Mouse (Mus musculus) midbrain, embryonic 16.5 days (tissue): Measurements from ENCODE around the gene Nin. TPM values are rescaled to one million over a fixed set of nuclear protein-coding genes. Genes with fewer than 3 reads are reported as not detected.

Source experiments
- ATAC-seq: fragments of 200-750 bp; cut with Nextera tagmentation; 2 replicates; pipeline ENCODE4 v1.8.0; 2017; ENCODE audit warnings: moderate TSS enrichment
- H3K27ac ChIP-seq: fragments of 300-500 bp; sonication (generic); 2 replicates; pipeline ENCODE4 v1.5.1; 2014; ENCODE audit warnings: mild to moderate bottlenecking, low read length, mixed read lengths
- H3K27me3 ChIP-seq: fragments of 300-500 bp; sonication (generic); 2 replicates; pipeline ENCODE4 v1.6.1; 2014; ENCODE audit warnings: low read depth, low read length, mixed read lengths; ENCODE audit not compliant: control insufficient read depth, insufficient read depth
- H3K36me3 ChIP-seq: fragments of 300-500 bp; sonication (generic); 2 replicates; pipeline ENCODE4 v1.6.1; 2014; ENCODE audit warnings: mild to moderate bottlenecking, low read length, moderate library complexity, mixed read lengths; ENCODE audit not compliant: control insufficient read depth, insufficient read depth
- H3K4me1 ChIP-seq: fragments of 300-500 bp; sonication (generic); 2 replicates; pipeline ENCODE4 v1.6.1; 2014; ENCODE audit warnings: mild to moderate bottlenecking, low read length, mixed read lengths; ENCODE audit not compliant: control insufficient read depth, insufficient read depth
- H3K4me2 ChIP-seq: fragments of 300-500 bp; sonication (generic); 2 replicates; pipeline ENCODE4 v1.6.1; 2014; ENCODE audit warnings: mild to moderate bottlenecking, low read length, mixed read lengths
- H3K4me3 ChIP-seq: fragments of 300-500 bp; sonication (generic); 2 replicates; pipeline ENCODE4 v1.5.1; 2014; ENCODE audit warnings: low read depth, mild to moderate bottlenecking, low read length, moderate library complexity, mixed read lengths
- H3K9ac ChIP-seq: fragments of 300-500 bp; sonication (generic); 2 replicates; pipeline ENCODE4 v1.6.1; 2014; ENCODE audit warnings: low read depth, low read length, mixed read lengths
- H3K9me3 ChIP-seq: fragments of 300-500 bp; sonication (generic); replicated peaks from 2 replicates; pipeline ENCODE4 v1.6.1; 2014; ENCODE audit warnings: mild to moderate bottlenecking, low read length, mixed read lengths; ENCODE audit not compliant: control insufficient read depth, poor library complexity, severe bottlenecking
- WGBS: fragments of 180-500 bp; shearing (Covaris S2); extraction: QIAGEN DNeasy Blood & Tissue Kit; methylation state at CpG from one replicate; pipeline ENCODE4 v1.1.7; 2014; 5-methylcytosine and 5-hydroxymethylcytosine counted together
- polyA plus RNA-seq: library from polyadenylated mRNA; unstranded; fragments of >200 nt; fragmentation: Nextera tagmentation; extraction: Ambion mirVana; gene quantifications from 2 replicates; pipeline ENCODE4 v1.2.1, GENCODE M21; 2015

Nin gene
- polyA plus RNA-seq: 14.1 and 16.3 TPM in 2 replicates

DNA sequence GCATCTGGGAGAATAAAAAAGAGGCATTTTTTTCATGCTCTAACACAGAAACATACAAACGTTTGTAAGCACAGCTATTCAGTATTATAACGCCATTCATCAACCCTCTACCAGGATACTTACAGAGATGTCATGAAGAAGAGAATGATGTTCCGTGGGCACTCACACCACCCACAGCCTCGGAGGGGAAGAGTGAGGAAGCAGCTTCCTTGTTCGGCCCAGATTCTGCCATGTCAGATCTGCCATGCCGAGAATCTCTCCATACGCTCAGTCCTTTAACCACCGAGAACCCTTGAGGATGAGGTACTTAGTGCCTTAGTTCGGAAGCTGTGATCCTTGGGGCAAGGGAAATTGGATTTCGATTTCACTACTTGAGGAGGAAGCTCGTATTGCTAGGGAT is at the start of gene Nin:
Gene Nin (minus strand): TSS at position 367 of the 400 bp plus-strand sequence.
- no peak within 1 kb of the TSS for H3K9ac ChIP-seq

DNA sequence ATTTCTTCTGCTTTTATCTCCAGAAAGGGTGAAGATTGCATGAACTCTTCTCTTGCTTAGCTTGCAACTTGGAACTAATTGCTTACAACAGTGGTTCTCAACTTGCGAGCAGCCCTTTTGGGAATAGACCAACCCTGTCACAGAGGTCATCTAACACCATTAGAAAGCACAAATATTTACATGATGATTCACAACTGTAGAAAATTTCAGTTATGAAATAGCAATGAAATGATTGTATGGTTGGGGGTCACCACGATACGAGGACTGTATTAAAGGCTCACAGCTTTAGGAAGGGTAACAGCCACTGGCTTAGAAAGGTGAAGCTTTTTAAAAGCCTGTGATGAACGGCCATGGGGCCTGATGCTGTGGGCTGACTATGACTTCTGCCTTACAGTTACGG is 47.5 kb upstream of the Nin start:
- no peak overlapping the region for H3K4me3 ChIP-seq
- H3K36me3 ChIP-seq: no peaks in the 10 kb centered on the region
- ATAC-seq: no peak
- no peaks in the 10 kb centered on the region for H3K9me3 ChIP-seq
- no peaks in the 10 kb centered on the region for H3K27me3 ChIP-seq
- H3K27ac ChIP-seq: no peak overlapping the region
- no peak overlapping the region for H3K4me2 ChIP-seq
- H3K4me1 ChIP-seq: no peaks in the 10 kb centered on the region; the same call in 1 of the 2 replicates
- 87% methylated on average over 5 of the region's 5 CpGs for WGBS
- H3K9ac ChIP-seq: no peak overlapping the region

More for the DNA sequence above, at the start of gene Nin:
- peak within 1 kb of the TSS; percentile 86; the same call in 1 of the 2 replicates for H3K4me2 ChIP-seq
- no peak for ATAC-seq
- H3K27ac ChIP-seq: no peak within 1 kb of the TSS
- no peak within 1 kb of the TSS for H3K4me3 ChIP-seq
- peaks cover 17% of the 10 kb centered on the region for H3K4me1 ChIP-seq
- no peaks in the 10 kb centered on the region for H3K27me3 ChIP-seq
- 55% methylated on average over 11 of the region's 11 CpGs for WGBS
- no peaks in the 10 kb centered on the region for H3K36me3 ChIP-seq
- H3K9me3 ChIP-seq: no peaks in the 10 kb centered on the region

- Histone ChIP-seq H3K9ac (no peak overlapping the region), H3K4me3 (no peak overlapping the region), H3K9me3 (no peaks in the 10 kb centered on the region), H3K27me3 (no peaks in the 10 kb centered on the region), H3K36me3 (no peaks in the 10 kb centered on the region), H3K4me1 (peaks cover 6% of the 10 kb centered on the region), H3K4me2 (no peak overlapping the region), H3K27ac (peak overlapping the region; percentile 50; the same call in 1 of the 2 replicates)
- WGBS: 27% methylated on average over 5 of the region's 5 CpGs
- peak; percentile 59; the same call in 1 of the 2 replicates for ATAC-seq
Observed at GRCm38 (mm10) chr12:70157292-70158066, 44.0 kb upstream of the Nin start.

- H3K9me3 ChIP-seq: no peaks in the 10 kb centered on the region
- no peaks in the 10 kb centered on the region for H3K27me3 ChIP-seq
- WGBS: 57% methylated on average over 6 of the region's 6 CpGs
- H3K4me2 ChIP-seq: no peak overlapping the region
- H3K36me3 ChIP-seq: no peaks in the 10 kb centered on the region
- ATAC-seq: no peak
- H3K4me1 ChIP-seq: peaks cover 6% of the 10 kb centered on the region
- no peak overlapping the region for H3K4me3 ChIP-seq
- no peak overlapping the region for H3K9ac ChIP-seq
- H3K27ac ChIP-seq: no peak overlapping the region
Observed at GRCm38 (mm10) chr12:70156222-70156621, 42.7 kb upstream of the Nin start.

GRCm38 (mm10) chr12:70153842-70154241 is 40.3 kb upstream of the Nin start, which contains the start of gene Abhd12b:
Gene Abhd12b (plus strand): TSS chr12:70154142.
- Histone ChIP-seq H3K36me3 (no peaks in the 10 kb centered on the region), H3K4me1 (peaks cover 11% of the 10 kb centered on the region), H3K4me2 (no peak within 1 kb of the TSS), H3K27me3 (no peaks in the 10 kb centered on the region), H3K9ac (no peak within 1 kb of the TSS), H3K9me3 (no peaks in the 10 kb centered on the region), H3K27ac (no peak within 1 kb of the TSS), H3K4me3 (no peak within 1 kb of the TSS)
- ATAC-seq: no peak
- 49% methylated on average over 3 of the region's 3 CpGs for WGBS

DNA sequence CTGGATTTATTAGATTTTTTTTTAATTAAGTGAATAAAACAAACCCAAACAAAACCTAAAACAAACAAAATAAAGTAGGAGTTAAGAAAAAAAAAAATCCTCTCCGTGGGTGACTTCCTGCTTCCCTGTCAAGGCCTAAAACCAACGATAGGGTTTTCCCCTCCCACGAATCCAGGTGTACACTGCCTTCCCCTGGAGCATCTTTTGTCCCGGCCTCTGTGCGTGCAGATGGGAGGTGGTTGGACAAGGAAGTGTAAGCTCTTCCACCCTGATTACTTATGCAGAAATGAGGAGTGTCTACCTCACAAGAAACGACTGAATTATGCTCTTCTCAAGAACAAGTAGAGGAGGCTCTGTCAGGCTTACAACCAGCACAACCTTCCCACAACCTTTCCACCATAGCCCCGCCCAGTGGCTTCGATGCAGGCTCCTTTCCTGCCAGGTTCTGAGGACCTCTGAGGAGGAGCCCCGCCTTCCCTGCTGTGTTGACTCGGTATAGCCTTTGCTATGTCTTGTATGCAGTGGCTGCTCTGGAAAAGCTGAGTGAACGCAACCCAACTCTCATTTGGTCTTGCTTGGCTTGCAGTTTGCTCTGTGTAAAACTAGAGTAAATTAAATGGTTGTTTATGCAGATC is 35.2 kb upstream of the Nin start:
- Histone ChIP-seq H3K27ac (peak overlapping the region; percentile 31), H3K27me3 (no peaks in the 10 kb centered on the region), H3K36me3 (no peaks in the 10 kb centered on the region), H3K9me3 (no peaks in the 10 kb centered on the region), H3K4me3 (no peak overlapping the region), H3K4me1 (peaks cover 19% of the 10 kb centered on the region), H3K9ac (no peak overlapping the region), H3K4me2 (peak overlapping the region; percentile 43; the same call in 1 of the 2 replicates)
- WGBS: 13% methylated on average over 11 of the region's 11 CpGs
- ATAC-seq: 0 out of 2 replicates have a peak, but pooled peaks have one; percentile 44

DNA sequence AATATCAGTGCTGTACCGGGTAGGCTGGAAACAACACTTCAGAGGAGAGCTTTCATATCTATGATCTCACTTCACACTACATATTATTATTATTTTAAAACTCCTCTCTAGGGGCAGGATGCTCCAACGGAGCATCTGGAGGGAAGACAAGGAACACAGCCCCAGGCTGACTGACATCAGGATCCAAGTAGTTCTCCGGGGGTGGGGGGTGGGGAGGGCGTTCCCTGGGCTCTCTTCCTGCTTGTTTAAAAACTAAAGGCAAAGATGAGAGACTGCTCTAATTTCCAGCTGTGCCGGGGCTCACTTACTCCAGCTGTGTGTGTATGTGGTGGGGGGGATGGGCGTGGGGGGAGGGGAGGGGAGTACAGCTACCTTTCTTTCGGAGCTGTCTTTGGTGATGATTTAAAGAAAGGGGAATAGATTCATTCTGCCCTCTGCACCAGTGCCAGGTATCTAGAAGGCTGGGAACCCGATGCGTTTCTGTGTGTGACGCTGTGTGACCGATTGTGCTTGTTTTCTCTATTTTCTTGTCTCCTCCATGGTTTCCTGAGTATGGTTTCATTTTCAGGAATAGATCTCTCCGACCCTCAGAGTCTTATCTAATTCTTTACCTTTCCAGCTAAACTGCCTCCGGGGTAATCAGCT is 34.6 kb upstream of the Nin start:
- Histone ChIP-seq H3K27me3 (no peaks in the 10 kb centered on the region), H3K4me3 (no peak overlapping the region), H3K9me3 (no peaks in the 10 kb centered on the region), H3K27ac (peak overlapping the region; percentile 31; the same call in 1 of the 2 replicates), H3K36me3 (no peaks in the 10 kb centered on the region), H3K4me2 (peak overlapping the region; percentile 43), H3K4me1 (peaks cover 16% of the 10 kb centered on the region), H3K9ac (0 out of 2 replicates have a peak overlapping the region, but pooled peaks have one; percentile 4)
- 7% methylated on average over 12 of the region's 13 CpGs for WGBS
- peak; percentile 61 for ATAC-seq

- Histone ChIP-seq H3K27ac (no peak overlapping the region), H3K9me3 (no peaks in the 10 kb centered on the region), H3K9ac (no peak overlapping the region), H3K4me3 (no peak overlapping the region), H3K4me2 (no peak overlapping the region), H3K27me3 (no peaks in the 10 kb centered on the region), H3K36me3 (no peaks in the 10 kb centered on the region), H3K4me1 (peaks cover 16% of the 10 kb centered on the region)
- ATAC-seq: no peak
- 90% methylated on average over 6 of the region's 6 CpGs for WGBS
Observed at GRCm38 (mm10) chr12:70145586-70145985, 32.1 kb upstream of the Nin start.
